Mouse (Mus musculus) ES-Bruce4 (cell line): ENCODE results near the gene Serinc3.

ENCODE experiments used
- CTCF ChIP-seq: IDR thresholded peaks from one replicate; pipeline ENCODE4 v1.8.1; 2011; ENCODE audit warnings: low read depth, low read length
- POLR2A ChIP-seq: IDR thresholded peaks from one replicate; pipeline ENCODE4 v1.8.1; 2011; ENCODE audit warnings: low read length; ENCODE audit not compliant: insufficient read depth

DNA sequence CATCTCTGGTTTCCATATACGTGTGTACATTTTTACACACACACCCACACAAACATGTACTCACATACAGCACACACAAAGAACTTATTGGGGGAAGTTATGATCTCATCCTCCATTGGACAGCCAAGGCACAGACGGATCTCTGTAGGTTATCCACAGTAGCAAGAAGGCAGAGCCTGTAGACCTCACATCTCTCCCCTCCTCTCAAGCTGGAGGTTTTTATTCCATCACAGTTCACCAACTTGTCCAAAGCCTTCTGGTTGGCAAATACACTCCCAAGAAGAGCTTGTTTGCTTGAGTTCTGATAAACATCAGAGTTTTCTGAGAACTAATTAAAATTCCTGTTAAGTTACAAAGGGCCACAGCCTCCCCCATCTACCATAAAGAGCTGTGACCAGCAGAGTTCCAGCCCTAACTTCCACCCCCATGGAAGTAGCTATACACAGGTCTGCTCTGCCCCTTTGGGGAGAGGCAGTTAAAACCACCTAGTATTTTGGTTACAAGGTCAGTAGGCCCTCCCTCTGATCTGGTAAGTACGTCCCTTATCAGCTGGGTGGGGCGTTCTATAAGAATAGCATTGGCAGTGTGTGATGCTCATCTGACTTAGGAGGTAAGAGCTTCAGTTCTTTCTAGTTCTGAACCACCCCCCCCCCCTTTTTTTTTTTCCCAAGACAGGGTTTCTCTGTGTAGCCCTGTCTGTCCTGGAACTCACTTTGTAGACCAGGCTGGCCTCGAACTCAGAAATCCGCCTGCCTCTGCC, 47.1 kb upstream of the Serinc3 start:
- TF ChIP-seq CTCF (no peak), POLR2A (no peak)
